ENCODE assay signal across 20 mouse cellular contexts in the genomic region with DNA sequence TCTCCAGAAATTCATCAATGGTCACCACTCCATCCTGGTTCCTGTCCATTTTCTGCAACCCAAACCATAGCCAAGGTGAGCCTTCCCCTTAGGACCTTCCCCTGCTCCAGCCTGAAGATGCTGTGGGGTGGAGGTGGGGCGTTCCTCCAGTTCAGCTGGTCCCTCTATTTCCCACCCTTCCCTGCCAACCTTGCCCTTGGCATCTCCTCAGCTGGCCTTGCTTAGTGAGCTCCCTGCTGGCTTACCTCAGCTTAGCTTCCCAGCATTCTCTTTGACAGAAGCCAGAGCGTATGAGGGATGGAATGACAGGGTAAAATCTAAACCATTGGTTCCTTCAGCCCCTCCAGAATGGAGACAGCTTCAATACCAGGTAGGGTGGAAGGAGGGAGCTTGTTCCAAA.
DNase-seq lines count a peak whose midpoint lies in the region; ATAC-seq lines count a peak whose summit lies in the region.
"Had no signal": no experiment of that assay in that cellular context is flagged by ENCODE, and none has a peak within 500 bp of the region (broad histone marks: within the 10 kb centered on the region; RNA-seq: fewer than 3 reads in every experiment).

No protein-coding gene starts in this region.

- no peak for DNase-seq in cerebellum, adult 8-10 months
- peak; percentile 53 for DNase-seq in cerebellum, adult 9-11 months
- DNase-seq in cerebellum, adult 11-12 months, result no peak
- DNase-seq in cerebellum, postnatal 25 days, result peak; percentile 58 to 70
- DNase-seq in right cerebral cortex, adult 18-20 months, result no peak
- DNase-seq: adrenal gland, postnatal 10 days; adrenal gland, postnatal 36 days; embryo, embryonic 11 days; gastrocnemius, postnatal 25 days; heart, adult 18-20 months; heart, postnatal 14 days; heart, postnatal 4 days; kidney, adult 18-20 months; kidney, adult 9 months had no signal

- 0 out of 2 replicates have a peak, but pooled peaks have one; percentile 27 for ATAC-seq in cerebellum, adult (ENCODE audit: insufficient number of reproducible peaks, low FRiP score, low TSS enrichment)
- ATAC-seq: forebrain, embryonic 15.5 days; hindbrain, postnatal 0 days; inflammation-experienced regulatory T-cells, adult 6 months; intestine, embryonic 16.5 days; Patski had no signal

Comparison
In these comparisons a context has a peak if more than half of its experiments do, and no peak if none do; other contexts are left out.
1. DNase-seq: peak in cerebellum, adult 9-11 months (single experiment) and cerebellum, postnatal 25 days (2 of 2); none in cerebellum, adult 8-10 months (single experiment), cerebellum, adult 11-12 months (single experiment) and right cerebral cortex, adult 18-20 months (single experiment).